Mouse (Mus musculus): ENCODE results near the gene Olfr859. TPM values are rescaled to one million over a fixed set of nuclear protein-coding genes. Genes with fewer than 3 reads are reported as not detected.

The Olfr859 gene
- polyA plus RNA-seq (2012; rRNA removed): 0.04 and 0.05 TPM in 2 replicates

GRCm38 (mm10) chr9:19804606-19805005 is at the start of gene Olfr859:
Olfr859 (plus strand) TSS chr9:19804906.

GRCm38 (mm10) chr9:19779983-19780382 is 24.7 kb upstream of the Olfr859 start, which contains the start of gene Olfr58:
Olfr58 (plus strand) TSS chr9:19780283.

GRCm38 (mm10) chr9:19849647-19850046 is 44.9 kb downstream of the Olfr859 start, which contains the start of gene Olfr860:
Olfr860 (minus strand) TSS chr9:19849747.

Other genes starting within 250 kb of the Olfr859 start
- gene Olfr854, start 237.5 kb upstream of the Olfr859 start, polyA plus RNA-seq (2012; rRNA removed): not detected in 2 replicates
- not detected in 2 replicates for gene Olfr855, start 222.3 kb upstream of the Olfr859 start, polyA plus RNA-seq (2012; rRNA removed)
- gene Zfp317, start 182.8 kb upstream of the Olfr859 start, polyA plus RNA-seq (2012; rRNA removed): 31.7 and 33.6 TPM in 2 replicates
- gene Olfr857, start 95.5 kb upstream of the Olfr859 start, polyA plus RNA-seq (2012; rRNA removed): 0.04 and 0.06 TPM in 2 replicates
- not detected in 2 replicates for gene Olfr58, start 24.6 kb upstream of the Olfr859 start, polyA plus RNA-seq (2012; rRNA removed)
- gene Olfr860, start 44.8 kb downstream of the Olfr859 start, polyA plus RNA-seq (2012; rRNA removed): not detected in 2 replicates
- not detected in 2 replicates for gene Olfr862, start 83.1 kb downstream of the Olfr859 start, polyA plus RNA-seq (2012; rRNA removed)
- not detected in 2 replicates for gene Olfr77, start 112.0 kb downstream of the Olfr859 start, polyA plus RNA-seq (2012; rRNA removed)
- not detected in 2 replicates for gene Olfr866, start 223.1 kb downstream of the Olfr859 start, polyA plus RNA-seq (2012; rRNA removed)

Data from central nervous system, embryonic 18 days (tissue).